Mouse (Mus musculus) left cerebral cortex, adult 2 months (tissue): ENCODE results near the gene Myh9. TPM values are rescaled to one million over a fixed set of nuclear protein-coding genes. Genes with fewer than 3 reads are reported as not detected.

ENCODE experiments used
- DNase-seq, 2 experiments: peaks; one replicate each; pipeline ENCODE4 v3.0.0; 2021 to 2022; ENCODE audit warnings: low spot score in 2 of 2, mixed read lengths in 1 of 2; ENCODE audit errors: extremely low spot score in 1 of 2
- H3K27ac ChIP-seq: fragments of 200-600 bp; 2 replicates; pipeline ENCODE4 v1.8.1; 2022
- H3K4me3 ChIP-seq: fragments of 200-600 bp; 2 replicates; pipeline ENCODE4 v1.8.1; 2022
- CTCF ChIP-seq: fragments of 200-600 bp; IDR thresholded peaks from 2 replicates; pipeline ENCODE4 v1.8.1; 2022; ENCODE audit warnings: antibody characterized with exemption, mild to moderate bottlenecking, moderate library complexity
- intact Hi-C: fragments of 180-260 bp; cut with DNase I; formaldehyde crosslinking; loops from one replicate; pipeline ENCODE4 v1.15.1; 2025
- total RNA-seq, 2 experiments: library from RNA; stranded (reverse); gene quantifications; 2 replicates each; pipeline ENCODE4 v1.2.3; 2021

Gene Myh9
- total RNA-seq, 2 experiments from 2014 or later: 81.2 to 91.4 TPM

DNA sequence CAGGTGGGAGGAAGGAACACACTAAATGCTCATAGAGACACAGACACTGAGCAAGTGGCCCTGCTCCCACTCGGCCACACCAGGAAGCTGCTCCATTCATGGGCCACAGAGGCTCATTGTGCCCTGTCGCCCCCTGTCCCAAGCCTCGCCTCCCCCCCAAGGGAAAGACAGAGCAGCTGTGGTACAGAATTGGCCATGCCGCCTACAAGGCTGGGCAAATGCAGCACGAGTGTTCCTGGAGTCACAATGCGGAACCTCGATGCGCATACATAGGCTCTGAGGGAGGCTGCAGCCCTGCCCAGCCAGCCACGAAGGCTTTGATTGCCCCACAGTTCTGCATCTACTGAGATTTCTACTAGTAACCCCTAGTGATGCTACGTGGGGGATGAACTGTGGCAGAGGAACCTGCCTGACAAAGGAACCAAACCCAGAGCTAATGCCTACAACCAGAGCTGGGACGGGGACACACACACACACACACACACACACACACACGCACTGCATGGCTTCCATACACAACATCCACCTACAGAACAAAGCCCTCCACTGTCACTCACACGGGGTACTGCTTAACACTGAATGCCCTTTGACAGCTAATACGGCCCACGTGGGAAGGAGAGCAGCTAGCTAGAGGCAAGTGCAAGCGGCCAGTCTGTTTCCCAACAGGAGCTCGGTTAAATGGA lies 31.4 kb downstream of the Myh9 start:
- intact Hi-C loops: no loop called here
- no peak for TF ChIP-seq CTCF
- no peak for DNase-seq

GRCm38 (mm10) chr15:77809434-77809833 lies 32.5 kb downstream of the Myh9 start:
- Histone ChIP-seq H3K27ac (no peak overlapping the region), H3K4me3 (no peak overlapping the region)
- no peak for TF ChIP-seq CTCF
- intact Hi-C loops: no loop called here
- no peak for DNase-seq

More for the DNA sequence above, 31.4 kb downstream of the Myh9 start:
- H3K4me3 ChIP-seq: no peak overlapping the region
- peak overlapping the region; percentile 44; the same call in 1 of the 2 replicates for H3K27ac ChIP-seq

- DNase-seq: no peak
- Histone ChIP-seq H3K27ac (peak overlapping the region; percentile 50), H3K4me3 (no peak overlapping the region)
- intact Hi-C loops: no loop called here
- TF ChIP-seq CTCF: no peak
Measured at GRCm38 (mm10) chr15:77807264-77807585, 34.8 kb downstream of the Myh9 start.

GRCm38 (mm10) chr15:77806565-77807263 lies 35.3 kb downstream of the Myh9 start:
- intact Hi-C loops: no loop called here
- H3K27ac ChIP-seq: peak overlapping the region; percentile 77
- no peak for TF ChIP-seq CTCF
- no peak overlapping the region for H3K4me3 ChIP-seq
- no peak for DNase-seq

DNA sequence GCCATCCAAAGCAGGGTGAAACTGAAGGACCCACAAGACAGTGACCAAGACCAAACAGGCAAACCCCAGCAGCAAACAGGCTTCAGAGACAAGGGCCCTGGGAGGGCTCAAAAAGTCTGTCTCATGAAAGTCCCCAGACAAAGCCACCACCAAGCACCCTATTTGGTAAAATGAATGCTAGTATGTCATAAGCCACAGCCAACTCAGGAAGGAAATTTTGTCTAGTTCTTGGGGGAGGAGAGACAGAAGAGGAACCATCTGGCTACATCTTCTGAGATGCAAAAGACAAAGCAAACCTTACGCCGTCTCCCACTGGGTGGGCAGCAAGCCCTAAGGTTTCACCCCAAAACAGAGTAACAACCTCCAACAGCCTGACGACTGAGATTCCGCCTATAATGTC lies 36.3 kb downstream of the Myh9 start:
- H3K27ac ChIP-seq: peak overlapping the region; percentile 77
- DNase-seq: no peak
- TF ChIP-seq CTCF: no peak
- intact Hi-C loops: no loop called here
- H3K4me3 ChIP-seq: no peak overlapping the region

DNA sequence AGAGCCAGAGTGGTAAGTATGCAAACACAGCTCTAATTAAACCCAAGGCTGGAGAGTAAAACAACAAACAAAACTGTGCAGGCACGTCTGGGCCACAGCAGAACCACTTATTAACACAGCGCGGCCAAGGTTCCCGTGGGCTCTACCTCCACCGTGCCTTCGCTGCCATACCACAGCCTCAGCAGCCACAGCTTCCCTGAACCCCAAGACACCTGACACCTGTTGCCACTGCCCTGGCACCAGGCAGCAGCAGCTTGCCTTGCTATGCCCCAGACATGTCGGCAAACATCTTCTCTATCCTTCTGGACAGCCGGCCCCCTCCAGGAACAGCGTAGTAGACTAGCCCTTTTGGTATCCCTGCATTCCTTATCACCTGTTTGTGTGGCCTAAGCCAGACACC lies 37.0 kb downstream of the Myh9 start:
- Histone ChIP-seq H3K27ac (no peak overlapping the region), H3K4me3 (no peak overlapping the region)
- TF ChIP-seq CTCF: no peak
- intact Hi-C loops: loop anchor here (5.0 kb wide), 1 partner anchor 37 kb away; the partner anchor contains the start of gene Myh9
- no peak for DNase-seq

DNA sequence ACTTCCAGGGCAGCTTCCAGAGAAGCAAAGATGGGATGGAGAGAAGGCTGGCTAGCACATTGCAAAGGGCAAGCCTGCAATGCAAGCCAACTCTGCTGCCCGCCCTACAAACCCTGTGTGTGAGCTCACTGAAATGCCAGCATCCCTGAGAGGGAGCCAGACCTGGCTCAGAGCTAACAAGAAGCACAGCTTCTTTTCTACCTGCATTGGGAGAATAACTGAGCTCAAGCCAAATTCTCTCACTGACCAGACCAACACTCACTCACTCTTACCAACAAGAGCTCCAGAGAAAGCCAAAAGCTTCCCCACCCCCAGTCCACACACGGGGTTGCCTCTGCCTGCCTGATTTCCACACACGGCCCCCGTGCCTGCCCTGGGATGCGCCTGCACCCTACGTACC lies 37.5 kb downstream of the Myh9 start:
- no peak for TF ChIP-seq CTCF
- intact Hi-C loops: loop anchor here (5.0 kb wide), 1 partner anchor 38 kb away; the partner anchor contains the start of gene Myh9
- Histone ChIP-seq H3K4me3 (no peak overlapping the region), H3K27ac (no peak overlapping the region; the same call in 1 of the 2 replicates)
- no peak for DNase-seq

- no peak for TF ChIP-seq CTCF
- intact Hi-C loops: loop anchor here (5.0 kb wide), 1 partner anchor 39 kb away; the partner anchor contains the start of gene Myh9
- Histone ChIP-seq H3K4me3 (no peak overlapping the region), H3K27ac (peak overlapping the region; percentile 53; the same call in 1 of the 2 replicates)
- DNase-seq: no peak
Measured at GRCm38 (mm10) chr15:77803747-77804146, 38.2 kb downstream of the Myh9 start.

GRCm38 (mm10) chr15:77802992-77803391 lies 39.0 kb downstream of the Myh9 start:
- no peak for DNase-seq
- intact Hi-C loops: loop anchor here (5.0 kb wide), 1 partner anchor 39 kb away; the partner anchor contains the start of gene Myh9
- Histone ChIP-seq H3K4me3 (no peak overlapping the region), H3K27ac (peak overlapping the region; percentile 53; the same call in 1 of the 2 replicates)
- peak; percentile 42 for TF ChIP-seq CTCF

DNA sequence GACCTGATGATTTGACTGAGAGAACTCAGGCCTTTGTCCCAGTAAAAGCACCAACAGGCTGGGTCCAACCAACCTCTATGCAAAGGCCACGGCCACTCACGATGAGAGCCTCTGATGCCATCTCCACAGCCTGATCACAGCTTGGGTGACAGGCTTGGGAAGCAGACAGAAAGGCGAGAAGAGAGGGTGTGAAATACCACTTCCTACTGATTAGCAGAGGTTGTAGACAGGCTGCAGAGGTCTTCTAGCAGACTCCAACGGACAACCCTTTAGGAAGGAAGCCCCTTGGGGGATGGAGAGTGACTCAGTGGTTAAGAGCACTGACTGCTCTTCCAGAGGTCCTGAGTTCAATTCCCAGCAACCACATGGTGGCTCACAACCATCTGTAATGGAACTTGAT lies 40.8 kb downstream of the Myh9 start:
- no peak for TF ChIP-seq CTCF
- no peak overlapping the region for H3K4me3 ChIP-seq
- H3K27ac ChIP-seq: peak overlapping the region; percentile 74
- DNase-seq: no peak
- intact Hi-C loops: loop anchor here (5.0 kb wide), 1 partner anchor 41 kb away; the partner anchor contains the start of gene Myh9

DNA sequence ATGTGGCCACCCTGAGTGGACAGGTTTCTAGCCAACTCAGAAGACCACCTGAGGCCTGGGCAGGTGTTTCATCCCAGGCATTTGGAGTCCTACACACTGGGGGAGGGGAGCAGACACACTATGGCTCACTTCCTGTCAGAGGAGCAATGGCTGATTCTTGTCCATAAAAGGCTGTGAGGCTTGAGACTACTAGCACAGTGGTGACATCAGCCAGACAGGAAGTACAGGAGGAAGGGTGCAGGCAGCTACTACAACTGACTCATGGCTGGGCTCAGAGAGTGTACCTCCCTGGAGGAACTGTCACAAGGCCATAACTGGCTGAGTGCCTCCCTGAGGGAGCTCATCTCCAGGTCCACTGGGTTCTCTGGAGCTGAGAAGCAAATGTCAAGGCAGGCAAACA lies 41.5 kb downstream of the Myh9 start:
- no peak overlapping the region for H3K4me3 ChIP-seq
- TF ChIP-seq CTCF: no peak
- intact Hi-C loops: loop anchor here (5.0 kb wide), 1 partner anchor 42 kb away; the partner anchor contains the start of gene Myh9
- peak in 1 of 2 experiments; percentile 42 for DNase-seq
- peak overlapping the region; percentile 74 for H3K27ac ChIP-seq
